Mouse (Mus musculus) stomach, postnatal 0 days (tissue): ENCODE measurements around the gene Mgmt. TPM values are rescaled to one million over a fixed set of nuclear protein-coding genes. Genes with fewer than 3 reads are reported as not detected.

Experiments used
- ATAC-seq: fragments of 200-750 bp; cut with Nextera tagmentation; 2 replicates; pipeline ENCODE4 v1.8.0; 2017; ENCODE audit not compliant: low FRiP score, low TSS enrichment
- DNase-seq: peaks from one replicate; pipeline ENCODE4 v3.0.0-alpha.2; 2016; ENCODE audit warnings: low spot score
- H3K27ac ChIP-seq: fragments of 300-500 bp; sonication (generic); replicated peaks from 2 replicates; pipeline ENCODE4 v1.5.1; 2014; ENCODE audit warnings: mild to moderate bottlenecking, control low read depth
- H3K27me3 ChIP-seq: fragments of 300-500 bp; sonication (generic); 2 replicates; pipeline ENCODE4 v1.6.1; 2014; ENCODE audit warnings: low read length; ENCODE audit not compliant: control insufficient read depth, insufficient read depth
- H3K36me3 ChIP-seq: fragments of 300-500 bp; sonication (generic); 2 replicates; pipeline ENCODE4 v1.6.1; 2014; ENCODE audit warnings: low read length, mixed read lengths; ENCODE audit not compliant: control insufficient read depth, insufficient read depth
- H3K4me1 ChIP-seq: fragments of 300-500 bp; sonication (generic); replicated peaks from 2 replicates; pipeline ENCODE4 v1.6.1; 2014; ENCODE audit warnings: antibody characterized with exemption; ENCODE audit not compliant: control insufficient read depth, insufficient read depth
- H3K4me2 ChIP-seq: fragments of 300-500 bp; sonication (generic); replicated peaks from 2 replicates; pipeline ENCODE4 v1.6.1; 2014; ENCODE audit warnings: low read depth, mild to moderate bottlenecking, control low read depth, moderate library complexity
- H3K4me3 ChIP-seq: fragments of 300-500 bp; sonication (generic); 2 replicates; pipeline ENCODE4 v1.5.1; 2014; ENCODE audit warnings: low read depth, low read length, control low read depth
- H3K9ac ChIP-seq: fragments of 300-500 bp; sonication (generic); 2 replicates; pipeline ENCODE4 v1.6.1; 2014; ENCODE audit warnings: mild to moderate bottlenecking, low read length, control low read depth, mixed read lengths
- H3K9me3 ChIP-seq: fragments of 300-500 bp; sonication (generic); 2 replicates; pipeline ENCODE4 v1.6.1; 2016; ENCODE audit warnings: low read length; ENCODE audit not compliant: control insufficient read depth
- CTCF ChIP-seq: IDR thresholded peaks from 2 replicates; pipeline ENCODE4 v1.5.1; 2016; ENCODE audit warnings: antibody characterized with exemption, low read depth, mild to moderate bottlenecking, moderate library complexity
- EP300 ChIP-seq: optimal IDR thresholded peaks from 2 replicates; pipeline ENCODE3; 2016; ENCODE audit warnings: antibody characterized with exemption
- WGBS: fragments of 180-500 bp; shearing (Covaris S2); extraction: QIAGEN DNeasy Blood & Tissue Kit; methylation state at CpG from one replicate; pipeline ENCODE4 v1.1.7; 2014; 5-methylcytosine and 5-hydroxymethylcytosine counted together
- polyA plus RNA-seq: library from polyadenylated mRNA; unstranded; fragments of >200 nt; fragmentation: Nextera tagmentation; extraction: Ambion mirVana; gene quantifications from 2 replicates; pipeline ENCODE4 v1.2.1, GENCODE M21; 2015

Gene Mgmt
- polyA plus RNA-seq, 1 experiment from 2014 or later, result 5.5 TPM

- H3K27me3 ChIP-seq, result no peaks in the 10 kb centered on the region
- H3K4me1 ChIP-seq, result no peaks in the 10 kb centered on the region
- no peak overlapping the region for H3K27ac ChIP-seq
- 68% methylated on average over 10 of the region's 10 CpGs for WGBS
- TF ChIP-seq CTCF (no peak), EP300 (no peak)
- no peaks in the 10 kb centered on the region for H3K9me3 ChIP-seq
- H3K4me2 ChIP-seq, result no peak overlapping the region
- no peaks in the 10 kb centered on the region for H3K36me3 ChIP-seq
- ATAC-seq, result no peak
- no peak overlapping the region for H3K9ac ChIP-seq
- H3K4me3 ChIP-seq, result no peak overlapping the region
- no peak for DNase-seq
Measured at GRCm38 (mm10) chr7:136945697-136946096, 51.3 kb downstream of the Mgmt start.

- Histone ChIP-seq H3K27ac (no peak overlapping the region; the same call in 1 of the 2 replicates), H3K27me3 (no peaks in the 10 kb centered on the region), H3K9me3 (no peaks in the 10 kb centered on the region), H3K4me2 (no peak overlapping the region), H3K9ac (no peak overlapping the region), H3K4me3 (no peak overlapping the region), H3K36me3 (no peaks in the 10 kb centered on the region), H3K4me1 (no peaks in the 10 kb centered on the region)
- WGBS, result 54% methylated on average over 9 of the region's 9 CpGs
- ATAC-seq (no peak), DNase-seq (no peak)
- TF ChIP-seq EP300 (no peak), CTCF (no peak)
Measured at GRCm38 (mm10) chr7:136946131-136946530, 51.7 kb downstream of the Mgmt start.

GRCm38 (mm10) chr7:136948275-136948810 lies 53.9 kb downstream of the Mgmt start:
- ATAC-seq, result no peak
- 66% methylated on average over 6 of the region's 6 CpGs for WGBS
- TF ChIP-seq CTCF (no peak), EP300 (no peak)

GRCm38 (mm10) chr7:136952608-136953007 lies 58.2 kb downstream of the Mgmt start:
- Histone ChIP-seq H3K36me3 (no peaks in the 10 kb centered on the region), H3K4me1 (no peaks in the 10 kb centered on the region), H3K27ac (no peak overlapping the region), H3K4me2 (no peak overlapping the region), H3K4me3 (no peak overlapping the region), H3K27me3 (no peaks in the 10 kb centered on the region), H3K9me3 (no peaks in the 10 kb centered on the region), H3K9ac (no peak overlapping the region)
- no peak for ATAC-seq
- DNase-seq, result no peak
- 28% methylated on average over 7 of the region's 7 CpGs for WGBS
- TF ChIP-seq EP300 (no peak), CTCF (no peak)

More at GRCm38 (mm10) chr7:136948275-136948810, 53.9 kb downstream of the Mgmt start:
- no peak overlapping the region for H3K4me2 ChIP-seq
- no peaks in the 10 kb centered on the region for H3K36me3 ChIP-seq
- H3K4me3 ChIP-seq, result no peak overlapping the region
- H3K4me1 ChIP-seq, result no peaks in the 10 kb centered on the region
- H3K27ac ChIP-seq, result no peak overlapping the region
- H3K9ac ChIP-seq, result no peak overlapping the region
- no peaks in the 10 kb centered on the region for H3K27me3 ChIP-seq
- DNase-seq, result no peak
- no peaks in the 10 kb centered on the region for H3K9me3 ChIP-seq

GRCm38 (mm10) chr7:136953251-136953650 lies 58.8 kb downstream of the Mgmt start:
- Histone ChIP-seq H3K4me2 (no peak overlapping the region), H3K27me3 (no peaks in the 10 kb centered on the region), H3K27ac (no peak overlapping the region), H3K4me1 (no peaks in the 10 kb centered on the region), H3K9ac (no peak overlapping the region), H3K9me3 (no peaks in the 10 kb centered on the region), H3K36me3 (no peaks in the 10 kb centered on the region), H3K4me3 (no peak overlapping the region)
- DNase-seq (no peak), ATAC-seq (no peak)
- 24% methylated on average over 3 of the region's 3 CpGs for WGBS
- no peak for TF ChIP-seq EP300
- TF ChIP-seq CTCF, result no peak

GRCm38 (mm10) chr7:136972361-136972760 lies 77.9 kb downstream of the Mgmt start:
- Histone ChIP-seq H3K4me2 (no peak overlapping the region), H3K9me3 (no peaks in the 10 kb centered on the region), H3K9ac (no peak overlapping the region), H3K36me3 (no peaks in the 10 kb centered on the region), H3K4me1 (no peaks in the 10 kb centered on the region), H3K27me3 (no peaks in the 10 kb centered on the region), H3K4me3 (no peak overlapping the region), H3K27ac (no peak overlapping the region)
- DNase-seq, result no peak
- 91% methylated on average over 7 of the region's 7 CpGs for WGBS
- no peak for ATAC-seq
- no peak for TF ChIP-seq CTCF
- TF ChIP-seq EP300, result no peak
